Mouse (Mus musculus) hindlimb bud, embryonic 11.5 days (tissue): ENCODE results near the gene Cpsf6.

ENCODE experiments used
- DNase-seq: peaks from one replicate; pipeline ENCODE4 v3.0.0-alpha.2; 2012; ENCODE audit warnings: low read depth, low spot score; ENCODE audit errors: extremely low spot score

Cpsf6 gene

GRCm38 (mm10) chr10:117379908-117380307 is at the start of gene Cpsf6:
Gene Cpsf6 (minus strand): TSS chr10:117380015.
- DNase-seq, result no peak

GRCm38 (mm10) chr10:117426615-117426969 is 46.8 kb upstream of the Cpsf6 start:
- DNase-seq, result no peak

- DNase-seq, result no peak
Observed at GRCm38 (mm10) chr10:117425907-117426614, 46.2 kb upstream of the Cpsf6 start.

GRCm38 (mm10) chr10:117425013-117425412 is 45.2 kb upstream of the Cpsf6 start:
- DNase-seq, result no peak

- DNase-seq, result no peak
Observed at GRCm38 (mm10) chr10:117424146-117424905, 44.5 kb upstream of the Cpsf6 start.

GRCm38 (mm10) chr10:117423025-117424002 is 43.5 kb upstream of the Cpsf6 start:
- no peak for DNase-seq

GRCm38 (mm10) chr10:117422174-117422808 is 42.5 kb upstream of the Cpsf6 start:
- no peak for DNase-seq

- DNase-seq, result no peak
Observed at GRCm38 (mm10) chr10:117421283-117422107, 41.7 kb upstream of the Cpsf6 start.

- DNase-seq, result no peak
Observed at GRCm38 (mm10) chr10:117420502-117421282, 40.9 kb upstream of the Cpsf6 start.

GRCm38 (mm10) chr10:117419577-117420290 is 39.9 kb upstream of the Cpsf6 start:
- no peak for DNase-seq

- DNase-seq, result no peak
Observed at GRCm38 (mm10) chr10:117418668-117419237, 38.9 kb upstream of the Cpsf6 start.

GRCm38 (mm10) chr10:117417772-117418667 is 38.2 kb upstream of the Cpsf6 start:
- no peak for DNase-seq

- no peak for DNase-seq
Observed at GRCm38 (mm10) chr10:117417470-117417767, 37.6 kb upstream of the Cpsf6 start.

- no peak for DNase-seq
Observed at GRCm38 (mm10) chr10:117416636-117417469, 37.0 kb upstream of the Cpsf6 start.

GRCm38 (mm10) chr10:117416095-117416494 is 36.3 kb upstream of the Cpsf6 start:
- DNase-seq, result no peak

GRCm38 (mm10) chr10:117415364-117416057 is 35.7 kb upstream of the Cpsf6 start:
- no peak for DNase-seq
